Mouse (Mus musculus) hindbrain, embryonic 12.5 days (tissue): Measurements from ENCODE around the gene Cdk9. TPM values are rescaled to one million over a fixed set of nuclear protein-coding genes. Genes with fewer than 3 reads are reported as not detected.

Source experiments
- ATAC-seq: fragments of 200-750 bp; cut with Nextera tagmentation; 2 replicates; pipeline ENCODE4 v1.8.0; 2017; ENCODE audit warnings: moderate TSS enrichment; ENCODE audit not compliant: low FRiP score
- H3K27ac ChIP-seq: fragments of 300-500 bp; sonication (generic); 2 replicates; pipeline ENCODE4 v1.5.1; 2016; ENCODE audit warnings: mild to moderate bottlenecking
- H3K27me3 ChIP-seq: fragments of 300-500 bp; sonication (generic); 2 replicates; pipeline ENCODE4 v1.6.1; 2016; ENCODE audit warnings: mild to moderate bottlenecking
- H3K36me3 ChIP-seq: fragments of 300-500 bp; sonication (generic); 2 replicates; pipeline ENCODE4 v1.6.1; 2016; ENCODE audit warnings: mild to moderate bottlenecking
- H3K4me1 ChIP-seq: fragments of 300-500 bp; sonication (generic); 2 replicates; pipeline ENCODE4 v1.6.1; 2016
- H3K4me2 ChIP-seq: fragments of 300-500 bp; sonication (generic); replicated peaks from 2 replicates; pipeline ENCODE4 v1.6.1; 2016; ENCODE audit warnings: mild to moderate bottlenecking
- H3K4me3 ChIP-seq: fragments of 300-500 bp; sonication (generic); 2 replicates; pipeline ENCODE4 v1.5.1; 2016; ENCODE audit warnings: mild to moderate bottlenecking
- H3K9ac ChIP-seq: fragments of 300-500 bp; sonication (generic); 2 replicates; pipeline ENCODE4 v1.6.1; 2016; ENCODE audit warnings: mild to moderate bottlenecking, moderate library complexity
- H3K9me3 ChIP-seq: fragments of 300-500 bp; sonication (generic); replicated peaks from 2 replicates; pipeline ENCODE4 v1.6.1; 2016; ENCODE audit warnings: mild to moderate bottlenecking
- WGBS: fragments of 180-500 bp; shearing (Covaris S2); methylation state at CpG from one replicate; pipeline ENCODE4 v1.1.7; 2016; 5-methylcytosine and 5-hydroxymethylcytosine counted together
- polyA plus RNA-seq: library from polyadenylated mRNA; unstranded; fragments of >200 nt; fragmentation: Nextera tagmentation; extraction: Ambion mirVana; gene quantifications from 2 replicates; pipeline ENCODE4 v1.2.1, GENCODE M21; 2016

Gene Cdk9
- polyA plus RNA-seq, 1 experiment from 2014 or later, result 99.0 TPM

DNA sequence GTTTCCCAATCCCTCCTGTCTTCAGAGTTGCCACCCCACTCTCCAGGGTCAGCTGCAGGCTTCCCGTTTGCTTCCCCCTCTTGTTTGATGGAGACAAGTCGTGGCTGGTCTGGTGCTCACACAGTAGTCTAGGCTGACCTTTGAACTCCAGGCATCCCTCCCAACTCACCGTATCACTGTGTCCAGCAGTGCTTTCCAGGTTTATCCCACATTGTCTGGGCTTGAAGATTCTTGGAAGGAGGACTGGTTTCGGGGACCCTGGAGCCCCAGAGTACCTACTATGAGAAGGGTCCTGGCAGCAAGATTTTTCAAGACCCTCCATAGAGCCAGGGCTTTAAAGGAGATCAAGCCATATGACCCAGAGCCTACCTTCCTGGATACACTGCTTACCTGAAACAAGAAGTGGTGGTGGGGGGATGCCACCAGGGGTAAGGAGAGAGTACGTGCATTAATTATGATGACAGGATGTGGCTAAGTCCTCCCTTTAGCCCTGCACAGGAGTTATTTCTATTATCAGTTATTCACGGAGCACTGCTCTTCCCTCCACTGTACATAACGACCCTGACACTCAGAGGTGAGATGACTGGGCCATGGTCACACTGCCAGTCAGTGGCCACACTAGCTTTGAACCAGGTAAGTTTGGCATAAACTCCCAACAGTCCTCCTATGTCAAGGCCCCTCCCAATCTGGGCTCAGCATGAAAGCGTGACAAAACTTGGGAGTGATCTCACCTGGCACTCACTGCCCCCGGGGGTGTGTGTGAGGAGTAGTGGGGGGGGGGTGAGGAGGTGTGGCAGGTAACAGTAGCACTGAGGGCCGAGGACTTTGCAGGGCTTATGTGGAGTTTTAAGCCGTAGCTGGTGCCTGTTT is 1.5 kb upstream of the Cdk9 start:
- Histone ChIP-seq H3K27ac (peak overlapping the region; percentile 99), H3K4me3 (no peak overlapping the region), H3K36me3 (peaks cover 13% of the 10 kb centered on the region), H3K27me3 (no peaks in the 10 kb centered on the region), H3K4me1 (peaks cover 24% of the 10 kb centered on the region), H3K4me2 (peak overlapping the region; percentile 97), H3K9me3 (no peaks in the 10 kb centered on the region), H3K9ac (no peak overlapping the region)
- 60% methylated on average over 11 of the region's 11 CpGs for WGBS
- no peak for ATAC-seq

- H3K36me3 ChIP-seq, result peaks cover 30% of the 10 kb centered on the region
- H3K27ac ChIP-seq, result peak overlapping the region; percentile 99
- ATAC-seq, result peak; percentile 89
- peak overlapping the region; percentile 94 for H3K9ac ChIP-seq
- no peaks in the 10 kb centered on the region for H3K9me3 ChIP-seq
- peak overlapping the region; percentile 97 for H3K4me2 ChIP-seq
- H3K4me3 ChIP-seq, result peak overlapping the region; percentile 93
- WGBS, result 1% methylated on average over 29 of the region's 44 CpGs
- H3K27me3 ChIP-seq, result no peaks in the 10 kb centered on the region
- peaks cover 22% of the 10 kb centered on the region for H3K4me1 ChIP-seq
Observed at GRCm38 (mm10) chr2:32712586-32712933, 316 bp downstream of the Cdk9 start.

DNA sequence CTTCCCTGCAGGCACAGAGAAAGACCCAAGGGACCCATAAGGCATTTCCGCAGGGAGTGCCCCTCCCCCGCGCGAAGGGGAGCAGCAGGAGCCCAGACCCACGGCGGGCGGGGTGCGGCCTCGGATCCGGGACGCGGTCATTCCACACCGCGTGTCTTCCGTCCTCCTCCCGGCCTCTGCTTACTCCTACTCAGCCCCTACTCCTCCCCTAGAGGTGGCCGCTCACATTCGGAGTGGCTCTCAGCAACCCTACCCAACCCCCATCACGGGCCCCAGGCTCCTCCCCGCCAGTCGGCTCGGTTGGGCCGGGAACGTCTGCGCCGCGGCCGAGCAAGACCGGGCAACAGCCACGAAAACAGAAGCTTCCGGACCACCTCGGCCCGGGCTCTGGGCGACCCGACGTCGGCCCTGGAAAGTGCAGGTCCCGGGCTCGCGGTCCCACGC is 746 bp downstream of the Cdk9 start:
- Histone ChIP-seq H3K27ac (peak overlapping the region; percentile 99), H3K36me3 (peaks cover 35% of the 10 kb centered on the region), H3K27me3 (no peaks in the 10 kb centered on the region), H3K4me2 (peak overlapping the region; percentile 97), H3K9ac (peak overlapping the region; percentile 94), H3K9me3 (no peaks in the 10 kb centered on the region), H3K4me1 (peaks cover 22% of the 10 kb centered on the region), H3K4me3 (peak overlapping the region; percentile 93)
- ATAC-seq, result peak; percentile 54
- under 1% methylated on average over 41 of the region's 41 CpGs for WGBS

DNA sequence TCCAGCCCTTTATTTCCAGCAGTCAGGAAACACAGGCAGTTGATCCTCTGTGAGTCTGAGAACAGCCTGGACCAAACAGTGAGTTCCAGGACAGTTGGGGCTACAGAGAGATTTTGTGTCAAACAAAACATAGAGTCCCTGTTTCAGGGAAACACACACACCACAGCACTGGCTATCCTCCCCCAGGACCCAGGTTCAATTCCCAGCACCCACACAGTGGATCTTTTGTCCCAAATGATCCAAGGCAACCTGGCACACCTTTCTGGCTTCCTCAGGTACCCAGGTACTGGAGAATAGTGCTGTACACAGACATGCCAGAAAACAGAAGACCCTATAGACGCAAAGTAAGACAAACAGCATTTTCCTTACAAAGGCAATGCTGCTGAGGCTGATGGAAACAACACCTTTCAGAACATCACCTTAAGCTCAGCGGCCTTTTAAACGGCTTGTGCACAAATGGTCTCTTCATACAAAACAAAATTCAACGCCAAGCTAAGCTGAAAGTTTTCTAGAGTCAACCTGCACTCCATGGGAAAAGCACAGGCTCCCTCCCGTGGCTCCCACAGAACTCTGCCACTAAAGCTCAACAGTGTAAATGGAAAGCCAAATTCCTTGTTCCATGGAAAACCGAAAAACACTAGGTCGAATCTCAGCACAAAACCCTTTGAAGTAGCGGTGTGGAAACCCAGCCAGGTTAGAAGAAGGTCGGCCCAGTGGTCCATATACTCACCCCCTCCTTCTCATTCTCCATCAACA is 1.4 kb downstream of the Cdk9 start:
- 31% methylated on average over 9 of the region's 9 CpGs for WGBS
- Histone ChIP-seq H3K9me3 (no peaks in the 10 kb centered on the region), H3K27me3 (no peaks in the 10 kb centered on the region), H3K4me2 (peak overlapping the region; percentile 97), H3K4me1 (peaks cover 22% of the 10 kb centered on the region), H3K9ac (peak overlapping the region; percentile 94), H3K27ac (peak overlapping the region; percentile 99; the same call in 1 of the 2 replicates), H3K4me3 (peak overlapping the region; percentile 93), H3K36me3 (peaks cover 41% of the 10 kb centered on the region)
- no peak for ATAC-seq

DNA sequence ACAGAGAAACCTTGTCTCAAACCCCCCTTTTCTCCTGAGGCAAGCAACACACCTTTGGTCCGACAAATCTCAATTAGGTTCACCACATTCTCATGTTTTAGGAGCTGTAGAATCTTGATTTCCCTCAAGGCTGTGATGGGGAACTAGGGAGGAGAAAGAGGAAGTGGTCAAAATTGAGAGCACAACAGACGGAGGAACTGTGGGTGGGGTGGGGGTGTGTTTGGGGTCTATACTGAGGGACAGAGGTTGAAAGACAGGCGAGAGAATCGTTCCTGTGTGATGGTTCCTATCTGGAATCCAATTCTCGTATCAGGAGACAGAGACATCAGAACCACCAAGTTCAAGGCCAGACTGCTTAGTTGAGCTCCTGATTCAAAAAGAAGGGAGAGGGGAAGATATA is 2.5 kb downstream of the Cdk9 start:
- H3K36me3 ChIP-seq, result peaks cover 52% of the 10 kb centered on the region

DNA sequence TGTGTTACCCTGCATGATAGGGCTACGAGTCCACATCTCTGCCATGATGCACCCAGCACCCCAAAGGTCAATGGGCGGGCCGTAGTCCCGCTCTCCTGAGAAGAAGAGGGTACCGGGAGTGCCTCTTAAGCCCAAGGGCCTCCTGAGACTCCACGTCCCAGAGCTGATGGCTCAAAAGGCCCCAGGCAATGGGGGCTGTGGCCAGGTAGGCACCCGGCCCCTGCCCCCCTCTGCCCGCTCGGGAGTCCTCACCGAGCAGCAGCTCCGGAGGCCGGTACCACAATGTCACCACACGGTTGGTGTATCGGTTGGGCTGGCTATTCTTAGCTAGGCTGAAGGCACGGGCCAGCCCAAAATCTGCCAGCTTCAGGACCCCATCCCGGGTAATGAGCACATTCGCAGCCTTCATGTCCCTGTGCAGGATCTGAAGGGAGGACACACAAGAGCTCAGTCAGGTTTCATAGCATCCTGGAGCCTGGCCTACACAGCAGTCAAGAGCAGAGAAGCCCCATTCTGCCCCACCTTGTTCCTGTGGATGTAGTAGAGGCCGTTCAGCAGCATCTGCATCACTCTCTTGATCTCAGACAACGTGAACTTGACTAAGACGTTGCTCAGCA is 3.2 kb downstream of the Cdk9 start:
- ATAC-seq, result no peak

More for the DNA sequence above, 2.5 kb downstream of the Cdk9 start:
- peaks cover 22% of the 10 kb centered on the region for H3K4me1 ChIP-seq
- no peak overlapping the region for H3K9ac ChIP-seq
- no peak overlapping the region for H3K4me2 ChIP-seq
- no peaks in the 10 kb centered on the region for H3K27me3 ChIP-seq
- no peak for ATAC-seq
- H3K9me3 ChIP-seq, result no peaks in the 10 kb centered on the region
- WGBS, result 94% methylated on average over 5 of the region's 5 CpGs
- H3K4me3 ChIP-seq, result no peak overlapping the region
- H3K27ac ChIP-seq, result no peak overlapping the region

DNA sequence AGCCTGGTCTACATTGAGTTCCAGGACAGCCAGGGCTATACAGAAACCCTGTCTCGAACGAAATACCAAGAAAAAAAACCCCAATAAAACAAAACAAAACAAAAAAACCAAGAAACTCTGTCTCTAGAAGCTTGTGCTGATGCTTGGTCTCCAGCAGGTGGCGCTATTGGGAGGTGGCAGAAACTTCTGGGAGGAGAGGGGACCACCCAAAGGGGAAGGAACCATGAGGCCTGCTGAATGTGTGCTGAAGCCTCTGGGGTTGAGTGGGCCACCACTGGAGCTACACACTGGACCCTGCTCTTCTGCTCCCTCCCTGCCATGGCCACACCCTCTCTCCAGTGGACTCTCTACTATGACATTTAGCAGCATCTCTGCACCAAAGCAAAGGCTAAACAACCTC is 4.2 kb downstream of the Cdk9 start:
- H3K9me3 ChIP-seq, result no peaks in the 10 kb centered on the region
- no peak for ATAC-seq
- H3K27ac ChIP-seq, result no peak overlapping the region
- WGBS, result 43% methylated on average over 3 of the region's 3 CpGs
- H3K9ac ChIP-seq, result no peak overlapping the region
- no peak overlapping the region for H3K4me2 ChIP-seq
- no peak overlapping the region for H3K4me3 ChIP-seq
- peaks cover 66% of the 10 kb centered on the region for H3K36me3 ChIP-seq
- H3K4me1 ChIP-seq, result peaks cover 11% of the 10 kb centered on the region
- no peaks in the 10 kb centered on the region for H3K27me3 ChIP-seq

More for the DNA sequence above, 3.2 kb downstream of the Cdk9 start:
- Histone ChIP-seq H3K27me3 (no peaks in the 10 kb centered on the region), H3K4me2 (no peak overlapping the region), H3K9ac (no peak overlapping the region), H3K4me3 (no peak overlapping the region), H3K9me3 (no peaks in the 10 kb centered on the region), H3K36me3 (peaks cover 59% of the 10 kb centered on the region), H3K27ac (no peak overlapping the region), H3K4me1 (peaks cover 21% of the 10 kb centered on the region)
- WGBS, result 92% methylated on average over 20 of the region's 20 CpGs

- ATAC-seq, result no peak
- no peak overlapping the region for H3K4me3 ChIP-seq
- WGBS, result 96% methylated on average over 6 of the region's 6 CpGs
Observed at GRCm38 (mm10) chr2:32706971-32707370, 5.9 kb downstream of the Cdk9 start.

DNA sequence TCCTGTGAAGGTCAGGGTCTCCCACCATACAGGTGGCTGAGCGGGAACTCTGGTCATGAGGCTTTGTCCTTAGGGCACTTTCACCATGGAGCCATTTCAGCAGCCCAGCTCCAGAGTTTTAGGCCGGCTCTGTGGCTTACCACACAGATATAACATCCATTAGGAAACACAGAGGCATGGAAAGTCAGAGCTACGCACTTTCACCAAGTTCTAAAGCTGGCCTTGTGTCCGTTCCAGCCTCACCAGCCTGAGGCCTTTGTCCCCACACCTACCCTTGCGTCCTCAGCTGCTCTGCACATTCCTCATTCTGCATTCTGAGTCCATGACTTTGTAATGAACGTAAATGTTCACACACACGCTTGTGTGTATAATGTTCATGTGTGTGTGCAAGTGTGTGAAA is 7.9 kb downstream of the Cdk9 start:
- ATAC-seq, result no peak

More at GRCm38 (mm10) chr2:32706971-32707370, 5.9 kb downstream of the Cdk9 start:
- Histone ChIP-seq H3K27ac (no peak overlapping the region), H3K9me3 (no peaks in the 10 kb centered on the region), H3K4me2 (no peak overlapping the region), H3K27me3 (no peaks in the 10 kb centered on the region), H3K36me3 (peaks cover 79% of the 10 kb centered on the region), H3K9ac (no peak overlapping the region), H3K4me1 (peaks cover 10% of the 10 kb centered on the region)

GRCm38 (mm10) chr2:32704021-32704421 is 8.9 kb downstream of the Cdk9 start, which contains the start of gene Fpgs:
Fpgs (minus strand) TSS chr2:32704145.
- WGBS, result 85% methylated on average over 2 of the region's 2 CpGs

More for the DNA sequence above, 7.9 kb downstream of the Cdk9 start:
- no peak overlapping the region for H3K27ac ChIP-seq
- H3K36me3 ChIP-seq, result peaks cover 76% of the 10 kb centered on the region
- H3K9me3 ChIP-seq, result no peaks in the 10 kb centered on the region
- no peaks in the 10 kb centered on the region for H3K4me1 ChIP-seq
- 92% methylated on average over 7 of the region's 7 CpGs for WGBS
- no peak overlapping the region for H3K4me2 ChIP-seq
- H3K27me3 ChIP-seq, result no peaks in the 10 kb centered on the region
- H3K4me3 ChIP-seq, result no peak overlapping the region
- H3K9ac ChIP-seq, result no peak overlapping the region

GRCm38 (mm10) chr2:32703046-32703445 is 9.8 kb downstream of the Cdk9 start:
- peaks cover 57% of the 10 kb centered on the region for H3K36me3 ChIP-seq
- no peak overlapping the region for H3K9ac ChIP-seq
- no peak for ATAC-seq
- H3K9me3 ChIP-seq, result no peaks in the 10 kb centered on the region
- H3K4me3 ChIP-seq, result no peak overlapping the region
- no peak overlapping the region for H3K4me2 ChIP-seq
- H3K4me1 ChIP-seq, result no peaks in the 10 kb centered on the region
- H3K27ac ChIP-seq, result no peak overlapping the region
- 97% methylated on average over 8 of the region's 8 CpGs for WGBS
- no peaks in the 10 kb centered on the region for H3K27me3 ChIP-seq

More at GRCm38 (mm10) chr2:32704021-32704421, 8.9 kb downstream of the Cdk9 start, which contains the start of gene Fpgs:
- H3K36me3 ChIP-seq, result peaks cover 66% of the 10 kb centered on the region
- H3K4me3 ChIP-seq, result no peak within 1 kb of the TSS
- H3K27ac ChIP-seq, result no peak within 1 kb of the TSS
- no peaks in the 10 kb centered on the region for H3K4me1 ChIP-seq
- H3K9me3 ChIP-seq, result no peaks in the 10 kb centered on the region
- no peak within 1 kb of the TSS for H3K9ac ChIP-seq
- H3K27me3 ChIP-seq, result no peaks in the 10 kb centered on the region
- no peak within 1 kb of the TSS for H3K4me2 ChIP-seq
- ATAC-seq, result no peak
